Mouse (Mus musculus) liver, embryonic 11.5 days (tissue): Measurements from ENCODE around the gene Spaca4. TPM values are rescaled to one million over a fixed set of nuclear protein-coding genes. Genes with fewer than 3 reads are reported as not detected.

Source experiments
- ATAC-seq: fragments of 200-750 bp; cut with Nextera tagmentation; replicated peaks from 2 replicates; pipeline ENCODE4 v1.8.0; 2017; ENCODE audit warnings: moderate number of reproducible peaks, mild to moderate bottlenecking, moderate TSS enrichment, moderate library complexity; ENCODE audit not compliant: low FRiP score
- DNase-seq: peaks from one replicate; pipeline ENCODE4 v3.0.0-alpha.2; 2017; ENCODE audit warnings: low spot score
- H3K27ac ChIP-seq: fragments of 300-500 bp; sonication (generic); 2 replicates; pipeline ENCODE4 v1.5.1; 2014; ENCODE audit warnings: mild to moderate bottlenecking, low read depth, low read length, control low read depth
- H3K27me3 ChIP-seq: fragments of 300-500 bp; sonication (generic); replicated peaks from 2 replicates; pipeline ENCODE4 v1.6.1; 2014; ENCODE audit warnings: low read length, mixed read lengths; ENCODE audit not compliant: control insufficient read depth, insufficient read depth
- H3K36me3 ChIP-seq: fragments of 300-500 bp; sonication (generic); 2 replicates; pipeline ENCODE4 v1.6.1; 2014; ENCODE audit warnings: mild to moderate bottlenecking, low read length, moderate library complexity, mixed read lengths; ENCODE audit not compliant: control insufficient read depth, insufficient read depth
- H3K4me1 ChIP-seq: fragments of 300-500 bp; sonication (generic); replicated peaks from 2 replicates; pipeline ENCODE4 v1.6.1; 2014; ENCODE audit warnings: low read length, mixed read lengths; ENCODE audit not compliant: control insufficient read depth, insufficient read depth
- H3K4me2 ChIP-seq: fragments of 300-500 bp; sonication (generic); 2 replicates; pipeline ENCODE4 v1.6.1; 2014; ENCODE audit warnings: mild to moderate bottlenecking, control low read depth, moderate library complexity
- H3K4me3 ChIP-seq: fragments of 300-500 bp; sonication (generic); 2 replicates; pipeline ENCODE4 v1.5.1; 2014; ENCODE audit warnings: low read depth, low read length, control low read depth
- H3K9ac ChIP-seq: fragments of 300-500 bp; sonication (generic); 2 replicates; pipeline ENCODE4 v1.6.1; 2014; ENCODE audit warnings: low read depth, low read length, control low read depth
- H3K9me3 ChIP-seq: fragments of 300-500 bp; sonication (generic); 2 replicates; pipeline ENCODE4 v1.6.1; 2016; ENCODE audit warnings: low read length, inconsistent platforms, mixed read lengths; ENCODE audit not compliant: control insufficient read depth
- WGBS: fragments of 180-500 bp; shearing (Covaris S2); extraction: QIAGEN DNeasy Blood & Tissue Kit; methylation state at CpG from one replicate; pipeline ENCODE4 v1.1.7; 2014; 5-methylcytosine and 5-hydroxymethylcytosine counted together
- polyA plus RNA-seq: library from polyadenylated mRNA; unstranded; fragments of >200 nt; fragmentation: Nextera tagmentation; extraction: Ambion mirVana; gene quantifications from 2 replicates; pipeline ENCODE4 v1.2.1, GENCODE M21; 2014

Gene Spaca4
- polyA plus RNA-seq, 1 experiment from 2014 or later = not detected

- Histone ChIP-seq H3K9ac (no peak overlapping the region), H3K27me3 (no peaks in the 10 kb centered on the region), H3K4me3 (no peak overlapping the region), H3K4me2 (no peak overlapping the region), H3K4me1 (no peaks in the 10 kb centered on the region; the same call in 1 of the 2 replicates), H3K27ac (no peak overlapping the region), H3K36me3 (no peaks in the 10 kb centered on the region), H3K9me3 (no peaks in the 10 kb centered on the region)
- ATAC-seq (no peak), DNase-seq (no peak)
- WGBS = 36% methylated on average over 11 of the region's 11 CpGs
Measured at GRCm38 (mm10) chr7:45689800-45690199, 35.8 kb downstream of the Spaca4 start.

GRCm38 (mm10) chr7:45689099-45689498 is 36.5 kb downstream of the Spaca4 start:
- no peak overlapping the region for H3K9ac ChIP-seq
- H3K36me3 ChIP-seq = no peaks in the 10 kb centered on the region
- H3K4me3 ChIP-seq = no peak overlapping the region
- H3K9me3 ChIP-seq = no peaks in the 10 kb centered on the region
- H3K27me3 ChIP-seq = no peaks in the 10 kb centered on the region
- no peak overlapping the region for H3K27ac ChIP-seq
- 54% methylated on average over 6 of the region's 6 CpGs for WGBS
- no peak for ATAC-seq
- H3K4me2 ChIP-seq = no peak overlapping the region
- no peak for DNase-seq
- H3K4me1 ChIP-seq = no peaks in the 10 kb centered on the region; the same call in 1 of the 2 replicates

GRCm38 (mm10) chr7:45686841-45687240 is 38.8 kb downstream of the Spaca4 start:
- no peak overlapping the region for H3K9ac ChIP-seq
- DNase-seq (no peak), ATAC-seq (no peak)
- peaks cover 4% of the 10 kb centered on the region for H3K4me1 ChIP-seq
- no peak overlapping the region for H3K27ac ChIP-seq
- no peaks in the 10 kb centered on the region for H3K27me3 ChIP-seq
- WGBS = 56% methylated on average over 3 of the region's 3 CpGs
- H3K9me3 ChIP-seq = no peaks in the 10 kb centered on the region
- H3K4me2 ChIP-seq = no peak overlapping the region
- H3K36me3 ChIP-seq = no peaks in the 10 kb centered on the region
- no peak overlapping the region for H3K4me3 ChIP-seq

- no peak for ATAC-seq
- Histone ChIP-seq H3K4me3 (no peak overlapping the region), H3K9me3 (no peaks in the 10 kb centered on the region), H3K4me1 (peaks cover 6% of the 10 kb centered on the region), H3K27me3 (no peaks in the 10 kb centered on the region), H3K4me2 (no peak overlapping the region), H3K9ac (no peak overlapping the region), H3K27ac (no peak overlapping the region), H3K36me3 (no peaks in the 10 kb centered on the region)
- WGBS = 51% methylated on average over 10 of the region's 10 CpGs
- no peak for DNase-seq
Measured at GRCm38 (mm10) chr7:45685811-45686210, 39.8 kb downstream of the Spaca4 start.

- Histone ChIP-seq H3K9ac (no peak within 1 kb of the TSS), H3K4me3 (no peak within 1 kb of the TSS), H3K27me3 (no peaks in the 10 kb centered on the region), H3K27ac (no peak within 1 kb of the TSS), H3K4me2 (no peak within 1 kb of the TSS), H3K9me3 (no peaks in the 10 kb centered on the region), H3K4me1 (peaks cover 7% of the 10 kb centered on the region; the same call in 1 of the 2 replicates), H3K36me3 (no peaks in the 10 kb centered on the region)
- WGBS = 77% methylated on average over 7 of the region's 7 CpGs
- ATAC-seq (no peak), DNase-seq (no peak)
Measured at GRCm38 (mm10) chr7:45683396-45684050, 42.1 kb downstream of the Spaca4 start, which contains the start of gene Ntn5. Gene Ntn5 (plus strand): TSS chr7:45684022.

- Histone ChIP-seq H3K27me3 (no peaks in the 10 kb centered on the region), H3K36me3 (no peaks in the 10 kb centered on the region), H3K27ac (no peak overlapping the region), H3K4me2 (peak overlapping the region; percentile 52), H3K9ac (peak overlapping the region; percentile 44), H3K9me3 (no peaks in the 10 kb centered on the region), H3K4me3 (no peak overlapping the region), H3K4me1 (peaks cover 7% of the 10 kb centered on the region; the same call in 1 of the 2 replicates)
- ATAC-seq (peak; percentile 61), DNase-seq (peak; percentile 81)
- WGBS = 25% methylated on average over 14 of the region's 14 CpGs
Measured at GRCm38 (mm10) chr7:45682144-45683126, 43.2 kb downstream of the Spaca4 start.

- WGBS = 63% methylated on average over 8 of the region's 8 CpGs
- Histone ChIP-seq H3K27me3 (no peaks in the 10 kb centered on the region), H3K9ac (no peak overlapping the region)
Measured at GRCm38 (mm10) chr7:45681046-45681736, 44.4 kb downstream of the Spaca4 start.

GRCm38 (mm10) chr7:45679966-45680621 is 45.5 kb downstream of the Spaca4 start:
- H3K9ac ChIP-seq = no peak overlapping the region

More at GRCm38 (mm10) chr7:45681046-45681736, 44.4 kb downstream of the Spaca4 start:
- DNase-seq (no peak), ATAC-seq (no peak)
- Histone ChIP-seq H3K9me3 (no peaks in the 10 kb centered on the region), H3K4me3 (no peak overlapping the region), H3K4me1 (peaks cover 7% of the 10 kb centered on the region; the same call in 1 of the 2 replicates), H3K4me2 (no peak overlapping the region), H3K36me3 (no peaks in the 10 kb centered on the region), H3K27ac (no peak overlapping the region)

More at GRCm38 (mm10) chr7:45679966-45680621, 45.5 kb downstream of the Spaca4 start:
- H3K9me3 ChIP-seq = no peaks in the 10 kb centered on the region
- H3K4me1 ChIP-seq = peaks cover 7% of the 10 kb centered on the region; the same call in 1 of the 2 replicates
- 72% methylated on average over 14 of the region's 14 CpGs for WGBS
- DNase-seq (no peak), ATAC-seq (no peak)
- no peaks in the 10 kb centered on the region for H3K27me3 ChIP-seq
- no peak overlapping the region for H3K27ac ChIP-seq
- H3K4me3 ChIP-seq = no peak overlapping the region
- H3K36me3 ChIP-seq = no peaks in the 10 kb centered on the region
- no peak overlapping the region for H3K4me2 ChIP-seq
